Mouse (Mus musculus) intestine, embryonic 15.5 days (tissue): ENCODE data around the gene Cacna1s. TPM values are rescaled to one million over a fixed set of nuclear protein-coding genes. Genes with fewer than 3 reads are reported as not detected.

Source experiments
- ATAC-seq: fragments of 200-750 bp; cut with Nextera tagmentation; 2 replicates; pipeline ENCODE4 v1.8.0; 2017; ENCODE audit warnings: moderate TSS enrichment, moderate library complexity
- H3K27ac ChIP-seq: fragments of 300-500 bp; sonication (generic); 2 replicates; pipeline ENCODE4 v1.5.1; 2015; ENCODE audit warnings: mild to moderate bottlenecking, inconsistent platforms
- H3K27me3 ChIP-seq: fragments of 300-500 bp; sonication (generic); replicated peaks from 2 replicates; pipeline ENCODE4 v1.6.1; 2015; ENCODE audit warnings: inconsistent platforms
- H3K36me3 ChIP-seq: fragments of 300-500 bp; sonication (generic); 2 replicates; pipeline ENCODE4 v1.6.1; 2015; ENCODE audit warnings: inconsistent platforms
- H3K4me1 ChIP-seq: fragments of 300-500 bp; sonication (generic); replicated peaks from 2 replicates; pipeline ENCODE4 v1.6.1; 2015; ENCODE audit warnings: inconsistent platforms
- H3K4me2 ChIP-seq: fragments of 300-500 bp; sonication (generic); replicated peaks from 2 replicates; pipeline ENCODE4 v1.6.1; 2015; ENCODE audit warnings: mild to moderate bottlenecking, inconsistent platforms
- H3K4me3 ChIP-seq: fragments of 300-500 bp; sonication (generic); replicated peaks from 2 replicates; pipeline ENCODE4 v1.5.1; 2015; ENCODE audit warnings: inconsistent platforms
- H3K9ac ChIP-seq: fragments of 300-500 bp; sonication (generic); 2 replicates; pipeline ENCODE4 v1.6.1; 2015; ENCODE audit warnings: inconsistent platforms
- H3K9me3 ChIP-seq: fragments of 300-500 bp; sonication (generic); 2 replicates; pipeline ENCODE4 v1.6.1; 2016; ENCODE audit warnings: inconsistent platforms
- WGBS: fragments of 180-500 bp; shearing (Covaris S2); methylation state at CpG from one replicate; pipeline ENCODE4 v1.1.7; 2015; 5-methylcytosine and 5-hydroxymethylcytosine counted together
- polyA plus RNA-seq: library from polyadenylated mRNA; unstranded; fragments of >200 nt; fragmentation: Nextera tagmentation; extraction: Ambion mirVana; gene quantifications from 2 replicates; pipeline ENCODE4 v1.2.1, GENCODE M21; 2015

Cacna1s gene
- polyA plus RNA-seq, 1 experiment from 2014 or later: 0.15 TPM

GRCm38 (mm10) chr1:136094807-136095206 lies 42.3 kb downstream of the Cacna1s start:
- WGBS: 79% methylated on average over 5 of the region's 5 CpGs
- no peak overlapping the region for H3K4me2 ChIP-seq
- no peaks in the 10 kb centered on the region for H3K4me1 ChIP-seq
- no peaks in the 10 kb centered on the region for H3K27me3 ChIP-seq
- H3K9me3 ChIP-seq: no peaks in the 10 kb centered on the region
- no peak overlapping the region for H3K27ac ChIP-seq
- no peaks in the 10 kb centered on the region for H3K36me3 ChIP-seq
- no peak for ATAC-seq
- H3K9ac ChIP-seq: no peak overlapping the region
- H3K4me3 ChIP-seq: no peak overlapping the region

GRCm38 (mm10) chr1:136102094-136102493 lies 49.5 kb downstream of the Cacna1s start:
- no peaks in the 10 kb centered on the region for H3K4me1 ChIP-seq
- H3K4me3 ChIP-seq: no peak overlapping the region
- H3K27me3 ChIP-seq: no peaks in the 10 kb centered on the region
- H3K9me3 ChIP-seq: no peaks in the 10 kb centered on the region
- no peaks in the 10 kb centered on the region for H3K36me3 ChIP-seq
- no peak overlapping the region for H3K27ac ChIP-seq
- H3K4me2 ChIP-seq: no peak overlapping the region
- WGBS: 67% methylated on average over 4 of the region's 4 CpGs
- ATAC-seq: no peak
- no peak overlapping the region for H3K9ac ChIP-seq

- Histone ChIP-seq H3K36me3 (no peaks in the 10 kb centered on the region), H3K9me3 (no peaks in the 10 kb centered on the region), H3K4me2 (no peak overlapping the region), H3K27ac (no peak overlapping the region), H3K27me3 (no peaks in the 10 kb centered on the region), H3K4me3 (no peak overlapping the region), H3K9ac (no peak overlapping the region), H3K4me1 (no peaks in the 10 kb centered on the region)
- 72% methylated on average over 3 of the region's 3 CpGs for WGBS
- no peak for ATAC-seq
Observed at GRCm38 (mm10) chr1:136102551-136102950, 50.0 kb downstream of the Cacna1s start.

- ATAC-seq: no peak
- Histone ChIP-seq H3K27ac (no peak overlapping the region), H3K4me1 (no peaks in the 10 kb centered on the region), H3K36me3 (no peaks in the 10 kb centered on the region), H3K9ac (no peak overlapping the region), H3K4me2 (no peak overlapping the region), H3K4me3 (no peak overlapping the region), H3K27me3 (no peaks in the 10 kb centered on the region), H3K9me3 (no peaks in the 10 kb centered on the region)
- 80% methylated on average over 2 of the region's 2 CpGs for WGBS
Observed at GRCm38 (mm10) chr1:136102981-136103380, 50.4 kb downstream of the Cacna1s start.

- WGBS: 87% methylated on average over 7 of the region's 7 CpGs
Observed at GRCm38 (mm10) chr1:136103696-136104095, 51.1 kb downstream of the Cacna1s start.

GRCm38 (mm10) chr1:136104741-136105140 lies 52.2 kb downstream of the Cacna1s start:
- H3K27me3 ChIP-seq: no peaks in the 10 kb centered on the region
- ATAC-seq: no peak
- no peak overlapping the region for H3K4me3 ChIP-seq
- H3K9me3 ChIP-seq: no peaks in the 10 kb centered on the region
- H3K4me2 ChIP-seq: no peak overlapping the region
- no peaks in the 10 kb centered on the region for H3K36me3 ChIP-seq
- no peak overlapping the region for H3K9ac ChIP-seq
- WGBS: 44% methylated on average over 4 of the region's 4 CpGs
- H3K4me1 ChIP-seq: no peaks in the 10 kb centered on the region
- no peak overlapping the region for H3K27ac ChIP-seq

More at GRCm38 (mm10) chr1:136103696-136104095, 51.1 kb downstream of the Cacna1s start:
- Histone ChIP-seq H3K27ac (no peak overlapping the region), H3K9me3 (no peaks in the 10 kb centered on the region), H3K4me1 (no peaks in the 10 kb centered on the region), H3K9ac (no peak overlapping the region), H3K4me3 (no peak overlapping the region), H3K4me2 (no peak overlapping the region), H3K27me3 (no peaks in the 10 kb centered on the region), H3K36me3 (no peaks in the 10 kb centered on the region)
- ATAC-seq: no peak

GRCm38 (mm10) chr1:136109464-136109863 lies 56.9 kb downstream of the Cacna1s start:
- 82% methylated on average over 2 of the region's 2 CpGs for WGBS
- Histone ChIP-seq H3K27me3 (no peaks in the 10 kb centered on the region), H3K27ac (no peak overlapping the region), H3K36me3 (no peaks in the 10 kb centered on the region), H3K4me3 (no peak overlapping the region), H3K4me2 (no peak overlapping the region), H3K9ac (no peak overlapping the region), H3K9me3 (no peaks in the 10 kb centered on the region), H3K4me1 (no peaks in the 10 kb centered on the region)
- no peak for ATAC-seq

GRCm38 (mm10) chr1:136116183-136116582 lies 63.6 kb downstream of the Cacna1s start:
- 23% methylated on average over 3 of the region's 3 CpGs for WGBS
- Histone ChIP-seq H3K9me3 (no peaks in the 10 kb centered on the region), H3K27ac (no peak overlapping the region), H3K9ac (no peak overlapping the region), H3K4me1 (peaks cover 14% of the 10 kb centered on the region), H3K27me3 (no peaks in the 10 kb centered on the region), H3K36me3 (no peaks in the 10 kb centered on the region), H3K4me2 (no peak overlapping the region), H3K4me3 (no peak overlapping the region)
- no peak for ATAC-seq

- 86% methylated on average over 9 of the region's 9 CpGs for WGBS
- Histone ChIP-seq H3K4me3 (no peak overlapping the region), H3K9ac (no peak overlapping the region), H3K27me3 (no peaks in the 10 kb centered on the region), H3K4me1 (peaks cover 14% of the 10 kb centered on the region), H3K36me3 (no peaks in the 10 kb centered on the region), H3K9me3 (no peaks in the 10 kb centered on the region), H3K27ac (no peak overlapping the region), H3K4me2 (no peak overlapping the region)
- no peak for ATAC-seq
Observed at GRCm38 (mm10) chr1:136117069-136117468, 64.5 kb downstream of the Cacna1s start.

GRCm38 (mm10) chr1:136118875-136119274 lies 66.3 kb downstream of the Cacna1s start:
- no peak for ATAC-seq
- H3K4me3 ChIP-seq: no peak overlapping the region
- WGBS: 39% methylated on average over 8 of the region's 8 CpGs

GRCm38 (mm10) chr1:136119571-136120262 lies 67.2 kb downstream of the Cacna1s start:
- H3K4me2 ChIP-seq: no peak overlapping the region
- ATAC-seq: peak; percentile 62
- H3K4me1 ChIP-seq: peaks cover 14% of the 10 kb centered on the region
- no peak overlapping the region for H3K9ac ChIP-seq
- 67% methylated on average over 7 of the region's 7 CpGs for WGBS
- no peaks in the 10 kb centered on the region for H3K9me3 ChIP-seq
- no peak overlapping the region for H3K4me3 ChIP-seq
- no peaks in the 10 kb centered on the region for H3K27me3 ChIP-seq
- H3K36me3 ChIP-seq: no peaks in the 10 kb centered on the region
- 0 out of 2 replicates have a peak overlapping the region, but pooled peaks have one; percentile 13 for H3K27ac ChIP-seq

More at GRCm38 (mm10) chr1:136118875-136119274, 66.3 kb downstream of the Cacna1s start:
- Histone ChIP-seq H3K9ac (no peak overlapping the region), H3K27ac (no peak overlapping the region), H3K4me2 (no peak overlapping the region), H3K27me3 (no peaks in the 10 kb centered on the region), H3K9me3 (no peaks in the 10 kb centered on the region), H3K36me3 (no peaks in the 10 kb centered on the region), H3K4me1 (peaks cover 14% of the 10 kb centered on the region)

GRCm38 (mm10) chr1:136120263-136120603 lies 67.7 kb downstream of the Cacna1s start:
- no peaks in the 10 kb centered on the region for H3K9me3 ChIP-seq
- ATAC-seq: no peak; the same call in 1 of the 2 replicates
- H3K4me3 ChIP-seq: no peak overlapping the region
- H3K27ac ChIP-seq: no peak overlapping the region
- 49% methylated on average over 1 of the region's 1 CpGs for WGBS
- peaks cover 14% of the 10 kb centered on the region for H3K4me1 ChIP-seq
- H3K4me2 ChIP-seq: no peak overlapping the region
- no peak overlapping the region for H3K9ac ChIP-seq
- no peaks in the 10 kb centered on the region for H3K27me3 ChIP-seq
- H3K36me3 ChIP-seq: no peaks in the 10 kb centered on the region

GRCm38 (mm10) chr1:136120785-136121184 lies 68.2 kb downstream of the Cacna1s start:
- H3K27ac ChIP-seq: no peak overlapping the region
- H3K4me1 ChIP-seq: peaks cover 14% of the 10 kb centered on the region
- no peaks in the 10 kb centered on the region for H3K9me3 ChIP-seq
- no peaks in the 10 kb centered on the region for H3K27me3 ChIP-seq
- H3K4me3 ChIP-seq: no peak overlapping the region
- ATAC-seq: no peak
- 50% methylated on average over 6 of the region's 6 CpGs for WGBS
- no peaks in the 10 kb centered on the region for H3K36me3 ChIP-seq
- H3K9ac ChIP-seq: no peak overlapping the region
- H3K4me2 ChIP-seq: no peak overlapping the region
